Mouse (Mus musculus): ENCODE data around the gene Cenpv. TPM values are rescaled to one million over a fixed set of nuclear protein-coding genes. Genes with fewer than 3 reads are reported as not detected.
"Not testable (repeated sequence)": the region's sequence is repeated elsewhere in the genome, so short reads cannot be mapped to it uniquely, and the experiment has no call there.

Cenpv gene
- polyA plus RNA-seq, 1 experiment from 2014 or later = 25.4 TPM

GRCm38 (mm10) chr11:62511444-62512202, 27.4 kb downstream of the Cenpv start:
- Histone ChIP-seq H3K4me3 (no peak overlapping the region), H3K27me3 (replicated peaks; ENCODE audit: low read depth, poor library complexity, severe bottlenecking) (no peaks in the 10 kb centered on the region), H3K36me3 (replicated peaks) (peaks cover 9% of the 10 kb centered on the region), H3K4me1 (no peaks in the 10 kb centered on the region), H3K9me3 (no peaks in the 10 kb centered on the region), H3K27ac (replicated peaks) (no peak overlapping the region)
- no peak for DNase-seq (ENCODE audit: low spot score)
- WGBS = 83% methylated on average over 13 of the region's 13 CpGs

- WGBS = 87% methylated on average over 5 of the region's 5 CpGs
- Histone ChIP-seq H3K9me3 (no peaks in the 10 kb centered on the region), H3K27me3 (replicated peaks; ENCODE audit: low read depth, poor library complexity, severe bottlenecking) (no peaks in the 10 kb centered on the region), H3K4me1 (no peaks in the 10 kb centered on the region), H3K27ac (replicated peaks) (no peak overlapping the region), H3K4me3 (no peak overlapping the region), H3K36me3 (replicated peaks) (peaks cover 9% of the 10 kb centered on the region)
- no peak for DNase-seq (ENCODE audit: low spot score)
Measured at GRCm38 (mm10) chr11:62510956-62511355, 28.1 kb downstream of the Cenpv start.

- no peak overlapping the region for H3K4me3 ChIP-seq
- no peak overlapping the region for H3K27ac ChIP-seq (replicated peaks)
- H3K9me3 ChIP-seq = no peaks in the 10 kb centered on the region
- no peaks in the 10 kb centered on the region for H3K27me3 ChIP-seq (replicated peaks; ENCODE audit: low read depth, poor library complexity, severe bottlenecking)
- WGBS = 82% methylated on average over 3 of the region's 3 CpGs
- no peaks in the 10 kb centered on the region for H3K4me1 ChIP-seq
- DNase-seq (ENCODE audit: low spot score) = no peak
- peaks cover 14% of the 10 kb centered on the region for H3K36me3 ChIP-seq (replicated peaks)
Measured at GRCm38 (mm10) chr11:62509571-62509970, 29.5 kb downstream of the Cenpv start.

- not testable (repeated sequence) for H3K4me3 ChIP-seq; H3K4me1 ChIP-seq; H3K27ac ChIP-seq (replicated peaks); H3K27me3 ChIP-seq (replicated peaks; ENCODE audit: low read depth, poor library complexity, severe bottlenecking); DNase-seq (ENCODE audit: low spot score); H3K9me3 ChIP-seq
- H3K36me3 ChIP-seq (replicated peaks) = peaks cover 14% of the 10 kb centered on the region
- WGBS = 95% methylated on average over 5 of the region's 5 CpGs
Measured at GRCm38 (mm10) chr11:62508816-62509215, 30.2 kb downstream of the Cenpv start.

GRCm38 (mm10) chr11:62508365-62508764, 30.7 kb downstream of the Cenpv start:
- not testable (repeated sequence) for DNase-seq (ENCODE audit: low spot score); H3K9me3 ChIP-seq; H3K27me3 ChIP-seq (replicated peaks; ENCODE audit: low read depth, poor library complexity, severe bottlenecking); H3K4me1 ChIP-seq; H3K4me3 ChIP-seq; H3K27ac ChIP-seq (replicated peaks)
- peaks cover 12% of the 10 kb centered on the region for H3K36me3 ChIP-seq (replicated peaks)
- 95% methylated on average over 13 of the region's 13 CpGs for WGBS

GRCm38 (mm10) chr11:62507683-62508082, 31.4 kb downstream of the Cenpv start:
- Histone ChIP-seq H3K4me1 (no peaks in the 10 kb centered on the region; the same call in 1 of the 2 replicates), H3K27ac (replicated peaks) (no peak overlapping the region), H3K36me3 (replicated peaks) (peaks cover 6% of the 10 kb centered on the region), H3K27me3 (replicated peaks; ENCODE audit: low read depth, poor library complexity, severe bottlenecking) (no peaks in the 10 kb centered on the region), H3K4me3 (no peak overlapping the region), H3K9me3 (no peaks in the 10 kb centered on the region)
- no peak for DNase-seq (ENCODE audit: low spot score)
- WGBS = 87% methylated on average over 4 of the region's 4 CpGs

GRCm38 (mm10) chr11:62500529-62500928, 38.5 kb downstream of the Cenpv start:
- no peaks in the 10 kb centered on the region for H3K9me3 ChIP-seq
- WGBS = 90% methylated on average over 2 of the region's 2 CpGs
- H3K4me3 ChIP-seq = no peak overlapping the region
- no peak for DNase-seq (ENCODE audit: low spot score)
- H3K27me3 ChIP-seq (replicated peaks; ENCODE audit: low read depth, poor library complexity, severe bottlenecking) = no peaks in the 10 kb centered on the region
- peaks cover 7% of the 10 kb centered on the region for H3K4me1 ChIP-seq
- H3K27ac ChIP-seq (replicated peaks) = no peak overlapping the region
- H3K36me3 ChIP-seq (replicated peaks) = 0 out of 2 replicates have a peak, but pooled peaks cover 5% of the 10 kb centered on the region

- WGBS = 86% methylated on average over 2 of the region's 2 CpGs
Measured at GRCm38 (mm10) chr11:62498802-62499201, 40.3 kb downstream of the Cenpv start.

GRCm38 (mm10) chr11:62497181-62497580, 41.9 kb downstream of the Cenpv start:
- Histone ChIP-seq H3K27ac (replicated peaks) (no peak overlapping the region), H3K36me3 (replicated peaks) (no peaks in the 10 kb centered on the region), H3K4me3 (no peak overlapping the region), H3K9me3 (no peaks in the 10 kb centered on the region), H3K4me1 (peaks cover 21% of the 10 kb centered on the region), H3K27me3 (replicated peaks; ENCODE audit: low read depth, poor library complexity, severe bottlenecking) (no peaks in the 10 kb centered on the region)
- DNase-seq (ENCODE audit: low spot score) = no peak
- 63% methylated on average over 3 of the region's 3 CpGs for WGBS

More at GRCm38 (mm10) chr11:62498802-62499201, 40.3 kb downstream of the Cenpv start:
- Histone ChIP-seq H3K27me3 (replicated peaks; ENCODE audit: low read depth, poor library complexity, severe bottlenecking) (no peaks in the 10 kb centered on the region), H3K4me1 (peaks cover 21% of the 10 kb centered on the region), H3K27ac (replicated peaks) (no peak overlapping the region), H3K36me3 (replicated peaks) (no peaks in the 10 kb centered on the region), H3K9me3 (no peaks in the 10 kb centered on the region), H3K4me3 (no peak overlapping the region)
- no peak for DNase-seq (ENCODE audit: low spot score)

- Histone ChIP-seq H3K9me3 (no peaks in the 10 kb centered on the region), H3K27me3 (replicated peaks; ENCODE audit: low read depth, poor library complexity, severe bottlenecking) (no peaks in the 10 kb centered on the region), H3K4me1 (peaks cover 21% of the 10 kb centered on the region), H3K4me3 (no peak overlapping the region), H3K36me3 (replicated peaks) (no peaks in the 10 kb centered on the region), H3K27ac (replicated peaks) (peak overlapping the region; percentile 89; the same call in 1 of the 2 replicates)
- DNase-seq (ENCODE audit: low spot score) = peak; percentile 51
- 58% methylated on average over 5 of the region's 5 CpGs for WGBS
Measured at GRCm38 (mm10) chr11:62496151-62496715, 42.8 kb downstream of the Cenpv start.

- DNase-seq (ENCODE audit: low spot score) = peak; percentile 32
- Histone ChIP-seq H3K36me3 (replicated peaks) (no peaks in the 10 kb centered on the region), H3K9me3 (no peaks in the 10 kb centered on the region), H3K27ac (replicated peaks) (peak overlapping the region; percentile 89), H3K4me1 (peaks cover 21% of the 10 kb centered on the region), H3K27me3 (replicated peaks; ENCODE audit: low read depth, poor library complexity, severe bottlenecking) (no peaks in the 10 kb centered on the region), H3K4me3 (peak overlapping the region; percentile 29)
- 29% methylated on average over 10 of the region's 10 CpGs for WGBS
Measured at GRCm38 (mm10) chr11:62495276-62495801, 43.7 kb downstream of the Cenpv start.

GRCm38 (mm10) chr11:62494754-62495275, 44.2 kb downstream of the Cenpv start:
- H3K9me3 ChIP-seq = no peaks in the 10 kb centered on the region
- DNase-seq (ENCODE audit: low spot score) = peak; percentile 78
- WGBS = 3% methylated on average over 6 of the region's 6 CpGs
- no peaks in the 10 kb centered on the region for H3K27me3 ChIP-seq (replicated peaks; ENCODE audit: low read depth, poor library complexity, severe bottlenecking)
- no peaks in the 10 kb centered on the region for H3K36me3 ChIP-seq (replicated peaks)
- H3K4me1 ChIP-seq = peaks cover 21% of the 10 kb centered on the region
- peak overlapping the region; percentile 89 for H3K27ac ChIP-seq (replicated peaks)
- H3K4me3 ChIP-seq = peak overlapping the region; percentile 29

Data from embryonic facial prominence, embryonic 10.5 days (tissue).